8 mouse cellular contexts compared by ENCODE assay signal in genomic region chr3:122619931-122620284, GRCm38 (mm10). TPM values are rescaled to one million over a fixed set of nuclear protein-coding genes. Genes with fewer than 3 reads are reported as not detected.
DNase-seq lines count a peak whose midpoint lies in the region; ATAC-seq and TF ChIP-seq lines count a peak whose summit lies in the region.

No protein-coding gene starts in this region.

- peak; percentile 77 for ATAC-seq in forebrain, embryonic 13.5 days
- ATAC-seq in neural tube, embryonic 14.5 days (ENCODE audit: low read depth), result peak; percentile 80

- TF ChIP-seq POLR2A in heart, adult 2 months (IDR thresholded peaks at IDR 0.05; ENCODE audit: insufficient read depth, low read depth, low read length), result no peak

- intact Hi-C loops in heart, adult 2 months (cut with DNase I), result loop anchor here (1.0 to 10.0 kb wide), 7 partner anchors 15 to 1185 kb away; partner anchors contain the start of gene Bcar3
- intact Hi-C loops in heart, postnatal 25 days (cut with DNase I), result loop anchor here (2.0 to 5.0 kb wide), 4 partner anchors 17 to 108 kb away; no protein-coding TSS in a partner anchor

- TF ChIP-seq CTCF in heart, adult 2 months (IDR thresholded peaks at IDR 0.05), result no peak

- no peaks in the 10 kb centered on the region for H3K9me3 ChIP-seq in forebrain, embryonic 13.5 days (replicated peaks)
- H3K9me3 ChIP-seq in limb, embryonic 10.5 days (replicated peaks), result no peaks in the 10 kb centered on the region
- H3K9me3 ChIP-seq in neural tube, embryonic 14.5 days (ENCODE audit: control insufficient read depth, low read length), result no peaks in the 10 kb centered on the region

- DNase-seq in heart, adult 2 months, result no peak
- DNase-seq in heart, postnatal 25 days (ENCODE audit: low spot score), result no peak
- DNase-seq in CD4-positive helper T cell, adult 2 months (ENCODE audit: low read depth, low spot score), result peak; percentile 15
- DNase-seq in limb, embryonic 10.5 days (ENCODE audit: low spot score), result no peak
- no peak for DNase-seq in gastrocnemius, adult 8-10 months (ENCODE audit: low spot score in 2 of 2)
- no peak for DNase-seq in urinary bladder, postnatal 36 days (ENCODE audit: low spot score in 2 of 2)

- peak overlapping the region; percentile 73 for H3K9ac ChIP-seq in heart, adult 2 months (ENCODE audit: low read depth, low read length)
- H3K9ac ChIP-seq in forebrain, embryonic 13.5 days, result peak overlapping the region; percentile 100
- peak overlapping the region; percentile 99 for H3K9ac ChIP-seq in neural tube, embryonic 14.5 days (replicated peaks; ENCODE audit: low read depth, low read length)

- H3K4me3 ChIP-seq in heart, adult 2 months, result peak overlapping the region; percentile 68
- peak overlapping the region; percentile 97 for H3K4me3 ChIP-seq in forebrain, embryonic 13.5 days
- H3K4me3 ChIP-seq in limb, embryonic 10.5 days, result peak overlapping the region; percentile 97
- H3K4me3 ChIP-seq in neural tube, embryonic 14.5 days (ENCODE audit: low read depth, low read length), result peak overlapping the region; percentile 98

- no peaks in the 10 kb centered on the region for H3K27me3 ChIP-seq in heart, adult 2 months (ENCODE audit: control insufficient read depth, insufficient read depth, low read length)
- H3K27me3 ChIP-seq in forebrain, embryonic 13.5 days, result no peaks in the 10 kb centered on the region
- H3K27me3 ChIP-seq in limb, embryonic 10.5 days (ENCODE audit: low read depth, poor library complexity, severe bottlenecking), result no peaks in the 10 kb centered on the region
- peaks cover 5% of the 10 kb centered on the region; the same call in 1 of the 2 replicates for H3K27me3 ChIP-seq in neural tube, embryonic 14.5 days (ENCODE audit: control insufficient read depth, insufficient read depth, low read length)

- peak overlapping the region; percentile 73 for H3K4me2 ChIP-seq in forebrain, embryonic 13.5 days
- H3K4me2 ChIP-seq in neural tube, embryonic 14.5 days (ENCODE audit: low read depth, low read length), result peak overlapping the region; percentile 70

- no peaks in the 10 kb centered on the region for H3K36me3 ChIP-seq in heart, adult 2 months (ENCODE audit: control insufficient read depth, insufficient read depth, low read length)
- H3K36me3 ChIP-seq in forebrain, embryonic 13.5 days (ENCODE audit: poor library complexity, severe bottlenecking), result no peaks in the 10 kb centered on the region
- H3K36me3 ChIP-seq in limb, embryonic 10.5 days, result no peaks in the 10 kb centered on the region
- H3K36me3 ChIP-seq in neural tube, embryonic 14.5 days (ENCODE audit: control insufficient read depth, insufficient read depth, low read length), result no peaks in the 10 kb centered on the region

- 0% methylated on average over 20 of the region's 20 CpGs for WGBS in heart, adult 2 months
- under 1% methylated on average over 20 of the region's 20 CpGs for WGBS in forebrain, embryonic 13.5 days
- WGBS in limb, embryonic 10.5 days, result under 1% methylated on average over 20 of the region's 20 CpGs
- under 1% methylated on average over 20 of the region's 20 CpGs for WGBS in neural tube, embryonic 14.5 days

- TF ChIP-seq EP300 in heart, adult 2 months (IDR thresholded peaks at IDR 0.05; ENCODE audit: insufficient read depth, low read depth, low read length), result no peak

- peak overlapping the region; percentile 93 for H3K27ac ChIP-seq in heart, adult 2 months
- peak overlapping the region; percentile 99 for H3K27ac ChIP-seq in forebrain, embryonic 13.5 days
- peak overlapping the region; percentile 100 for H3K27ac ChIP-seq in limb, embryonic 10.5 days
- peak overlapping the region; percentile 99 for H3K27ac ChIP-seq in neural tube, embryonic 14.5 days (ENCODE audit: low read depth, low read length)

- H3K4me1 ChIP-seq in heart, adult 2 months (ENCODE audit: control insufficient read depth, insufficient read depth, low read length), result peaks cover 7% of the 10 kb centered on the region
- H3K4me1 ChIP-seq in forebrain, embryonic 13.5 days, result peaks cover 44% of the 10 kb centered on the region
- peaks cover 30% of the 10 kb centered on the region for H3K4me1 ChIP-seq in limb, embryonic 10.5 days
- peaks cover 15% of the 10 kb centered on the region for H3K4me1 ChIP-seq in neural tube, embryonic 14.5 days (ENCODE audit: control insufficient read depth, insufficient read depth, low read length)

- no peaks in the 10 kb centered on the region; the same call in 1 of the 2 replicates for H3K79me2 ChIP-seq in heart, adult 2 months (replicated peaks; ENCODE audit: control insufficient read depth, insufficient read depth, low read length)

RNA-seq across cellular contexts. Expression of gene Fnbp1l, which starts 0.4 kb away (rescaled TPM):
- 10 to 100 TPM; 17.2 to 17.4 TPM for total RNA-seq in heart, adult 2 months (2021)
- polyA plus RNA-seq in heart, adult 2 months (2012; rRNA removed), result 7.6 and 15.0 TPM in 2 replicates
- total RNA-seq in heart, postnatal 25 days (2021), result 10 to 100 TPM; 19.2 to 20.3 TPM
- polyA plus RNA-seq in forebrain, embryonic 13.5 days (2015; fragmentation: Nextera tagmentation; extraction: Ambion mirVana), result 181 and 194 TPM in 2 replicates
- 50.1 and 68.5 TPM in 2 replicates for polyA plus RNA-seq in limb, embryonic 10.5 days (2016; fragmentation: Nextera tagmentation; extraction: Ambion mirVana)
- polyA plus RNA-seq in neural tube, embryonic 14.5 days (2014; fragmentation: Nextera tagmentation; extraction: Ambion mirVana), result 175 and 214 TPM in 2 replicates
- total RNA-seq in gastrocnemius, adult 8-10 months (2022), result 1 to 10 TPM; 2.0 to 3.7 (median 2.5) TPM
